Mouse (Mus musculus) stomach, embryonic 15.5 days (tissue): ENCODE data around the gene Mcts2. TPM values are rescaled to one million over a fixed set of nuclear protein-coding genes. Genes with fewer than 3 reads are reported as not detected.
A peak's percentile ranks its signal among the peaks of the same experiment; 100 is the strongest.

Experiments used
- ATAC-seq: fragments of 200-750 bp; cut with Nextera tagmentation; 2 replicates; pipeline ENCODE4 v1.8.0; 2017; ENCODE audit warnings: low read depth, moderate number of reproducible peaks, moderate TSS enrichment; ENCODE audit not compliant: insufficient read depth, low FRiP score
- H3K27ac ChIP-seq: fragments of 300-500 bp; sonication (generic); 2 replicates; pipeline ENCODE4 v1.5.1; 2015; ENCODE audit warnings: mild to moderate bottlenecking, inconsistent platforms
- H3K27me3 ChIP-seq: fragments of 300-500 bp; sonication (generic); replicated peaks from 2 replicates; pipeline ENCODE4 v1.6.1; 2015; ENCODE audit warnings: inconsistent platforms
- H3K36me3 ChIP-seq: fragments of 300-500 bp; sonication (generic); 2 replicates; pipeline ENCODE4 v1.6.1; 2015; ENCODE audit warnings: inconsistent platforms
- H3K4me1 ChIP-seq: fragments of 300-500 bp; sonication (generic); 2 replicates; pipeline ENCODE4 v1.6.1; 2015; ENCODE audit warnings: inconsistent platforms
- H3K4me2 ChIP-seq: fragments of 300-500 bp; sonication (generic); 2 replicates; pipeline ENCODE4 v1.6.1; 2015; ENCODE audit warnings: mild to moderate bottlenecking, inconsistent platforms
- H3K4me3 ChIP-seq: fragments of 300-500 bp; sonication (generic); replicated peaks from 2 replicates; pipeline ENCODE4 v1.5.1; 2015; ENCODE audit warnings: inconsistent platforms
- H3K9ac ChIP-seq: fragments of 300-500 bp; sonication (generic); 2 replicates; pipeline ENCODE4 v1.6.1; 2015; ENCODE audit warnings: inconsistent platforms
- H3K9me3 ChIP-seq: fragments of 300-500 bp; sonication (generic); 2 replicates; pipeline ENCODE4 v1.6.1; 2016; ENCODE audit warnings: inconsistent platforms
- WGBS: fragments of 180-500 bp; shearing (Covaris S2); methylation state at CpG from one replicate; pipeline ENCODE4 v1.1.7; 2015; 5-methylcytosine and 5-hydroxymethylcytosine counted together
- polyA plus RNA-seq: library from polyadenylated mRNA; unstranded; fragments of >200 nt; fragmentation: Nextera tagmentation; extraction: Ambion mirVana; gene quantifications from 2 replicates; pipeline ENCODE4 v1.2.1, GENCODE M21; 2015

The Mcts2 gene
- polyA plus RNA-seq, 1 experiment from 2014 or later, result 26.7 TPM

DNA sequence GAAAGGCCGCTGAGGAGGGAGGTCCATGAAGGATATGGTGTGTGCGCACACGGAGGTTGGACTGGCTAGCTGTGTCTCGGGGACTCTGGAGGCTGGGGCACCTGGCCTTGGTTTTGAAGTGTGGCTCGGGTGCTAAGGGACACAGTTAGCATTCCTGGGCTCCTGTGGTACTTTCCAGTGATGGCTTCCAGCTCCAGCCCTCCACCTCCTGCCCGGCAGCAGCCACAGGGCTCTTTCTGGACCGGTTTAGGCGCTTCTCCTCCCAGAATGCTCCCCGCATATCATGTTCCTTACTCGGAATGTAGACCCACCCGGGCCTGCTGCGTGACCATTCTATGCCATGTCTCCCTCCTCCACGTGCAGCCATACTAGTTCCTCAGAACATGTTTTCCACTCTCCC, 6.9 kb downstream of the Mcts2 start:
- Histone ChIP-seq H3K27ac (peak overlapping the region; percentile 46; the same call in 1 of the 2 replicates), H3K4me3 (no peak overlapping the region; the same call in 1 of the 2 replicates), H3K36me3 (peaks cover 26% of the 10 kb centered on the region), H3K4me1 (peaks cover 8% of the 10 kb centered on the region), H3K27me3 (no peaks in the 10 kb centered on the region), H3K9me3 (no peaks in the 10 kb centered on the region), H3K4me2 (peak overlapping the region; percentile 33), H3K9ac (no peak overlapping the region)
- no peak for ATAC-seq
- WGBS, result 83% methylated on average over 13 of the region's 13 CpGs

DNA sequence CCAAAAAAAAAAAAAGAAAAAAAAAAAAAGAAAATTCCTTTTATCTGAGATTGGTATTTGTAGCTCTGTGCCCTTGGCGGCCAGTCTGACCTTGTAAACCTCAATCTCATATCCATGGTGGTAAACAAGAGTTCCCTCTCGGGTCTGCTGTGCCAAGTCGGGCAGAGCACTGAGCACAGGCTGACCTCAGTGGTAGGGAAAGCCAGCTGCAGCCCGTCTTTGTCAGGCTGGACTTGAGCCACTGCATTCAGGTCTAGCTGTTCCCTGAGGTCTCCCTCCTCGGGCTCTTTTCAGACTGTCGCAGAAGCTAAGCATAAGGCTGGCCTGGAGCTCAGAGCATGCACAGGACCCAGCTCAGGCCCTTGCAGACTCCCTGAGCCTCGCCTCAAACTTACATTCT, 7.9 kb downstream of the Mcts2 start:
- Histone ChIP-seq H3K27ac (no peak overlapping the region), H3K4me1 (peaks cover 8% of the 10 kb centered on the region), H3K4me3 (no peak overlapping the region), H3K4me2 (no peak overlapping the region), H3K27me3 (no peaks in the 10 kb centered on the region), H3K9ac (no peak overlapping the region), H3K36me3 (peaks cover 17% of the 10 kb centered on the region), H3K9me3 (no peaks in the 10 kb centered on the region)
- WGBS, result 57% methylated on average over 7 of the region's 7 CpGs
- no peak for ATAC-seq

DNA sequence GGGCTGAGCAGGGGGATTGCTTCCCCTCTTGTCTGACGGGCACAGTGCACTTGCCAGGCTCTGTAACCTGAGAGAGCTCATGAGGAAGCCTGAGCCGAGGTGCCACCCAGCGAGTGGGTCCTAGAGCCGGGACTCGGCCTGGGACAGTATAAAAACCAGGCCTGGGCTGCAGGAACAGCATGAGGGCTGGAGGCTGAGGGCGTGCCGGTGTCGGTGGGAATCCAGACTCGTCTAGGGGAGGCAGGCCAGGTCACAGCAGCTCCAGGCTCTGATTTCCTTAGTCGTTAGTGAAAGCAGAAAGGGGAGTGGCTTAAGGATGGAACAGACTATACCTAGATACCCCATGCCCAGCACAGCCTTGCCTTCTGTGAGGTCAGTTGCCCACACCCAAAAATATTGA, 9.2 kb downstream of the Mcts2 start:
- Histone ChIP-seq H3K4me3 (no peak overlapping the region), H3K9me3 (no peaks in the 10 kb centered on the region), H3K9ac (no peak overlapping the region), H3K27ac (peak overlapping the region; percentile 70; the same call in 1 of the 2 replicates), H3K36me3 (peaks cover 30% of the 10 kb centered on the region), H3K4me1 (peaks cover 8% of the 10 kb centered on the region), H3K4me2 (no peak overlapping the region), H3K27me3 (no peaks in the 10 kb centered on the region)
- ATAC-seq, result no peak
- WGBS, result 76% methylated on average over 10 of the region's 10 CpGs

DNA sequence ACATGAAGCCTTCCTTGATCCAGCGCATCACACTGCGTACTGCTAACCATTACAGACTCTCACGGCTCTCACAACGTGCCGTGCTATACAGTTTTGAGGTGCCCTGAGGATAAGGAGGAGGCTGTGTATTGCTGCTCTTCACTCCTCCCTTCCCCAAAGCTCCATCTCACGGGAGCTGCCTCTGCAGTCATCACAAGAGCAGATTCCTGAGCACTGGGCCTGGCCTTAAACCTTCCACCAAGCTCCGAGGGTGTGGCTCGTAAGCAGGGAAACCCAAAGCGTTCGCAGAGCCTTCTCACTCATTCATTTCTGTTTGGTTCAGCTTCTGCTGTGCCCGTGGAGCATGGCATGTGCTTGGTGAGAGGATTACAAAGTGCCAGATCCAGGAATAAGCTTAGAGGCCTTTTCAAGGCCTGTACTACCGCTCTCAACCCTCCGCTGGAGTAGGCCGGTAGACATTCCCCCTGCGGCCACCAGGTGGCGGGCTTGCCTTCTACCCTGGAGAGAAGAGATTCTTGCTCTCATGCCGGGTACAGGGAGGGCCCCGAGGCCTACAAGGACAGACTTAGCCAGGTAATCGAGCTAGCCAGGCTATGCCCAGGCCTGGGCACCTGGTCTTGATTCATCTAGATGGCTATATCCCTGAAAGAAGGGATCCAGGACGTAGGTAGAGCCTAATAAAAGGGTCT, 9.8 kb downstream of the Mcts2 start:
- no peak overlapping the region for H3K4me2 ChIP-seq
- H3K4me3 ChIP-seq, result no peak overlapping the region
- H3K9me3 ChIP-seq, result no peaks in the 10 kb centered on the region
- WGBS, result 40% methylated on average over 20 of the region's 20 CpGs
- peak overlapping the region; percentile 24; the same call in 1 of the 2 replicates for H3K9ac ChIP-seq
- H3K4me1 ChIP-seq, result peaks cover 8% of the 10 kb centered on the region
- H3K27ac ChIP-seq, result peak overlapping the region; percentile 70
- peak; percentile 37 for ATAC-seq
- no peaks in the 10 kb centered on the region for H3K27me3 ChIP-seq
- peaks cover 36% of the 10 kb centered on the region for H3K36me3 ChIP-seq

DNA sequence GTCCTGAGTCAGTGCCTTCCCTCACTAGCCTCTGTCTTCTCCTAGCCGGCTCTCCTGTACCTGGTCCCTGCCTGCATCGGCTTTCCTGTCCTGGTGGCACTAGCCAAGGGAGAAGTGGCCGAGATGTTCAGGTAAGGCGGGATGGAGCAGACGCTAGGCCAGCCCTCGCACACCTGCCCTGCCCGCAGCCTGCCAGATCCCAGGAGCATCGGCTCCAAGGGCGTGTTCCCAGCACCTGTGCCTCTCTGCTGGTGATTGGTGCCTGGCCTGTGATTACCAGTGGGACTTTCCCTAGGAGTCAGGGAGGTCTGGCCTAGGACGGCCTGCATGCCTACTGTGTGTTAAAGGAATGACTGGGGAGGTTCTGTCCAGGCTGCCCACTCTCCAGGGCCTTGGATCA, 13.3 kb downstream of the Mcts2 start:
- ATAC-seq, result peak; percentile 7; the same call in 1 of the 2 replicates
- no peak overlapping the region for H3K4me2 ChIP-seq
- H3K4me1 ChIP-seq, result peaks cover 8% of the 10 kb centered on the region
- 0 out of 2 replicates have a peak overlapping the region, but pooled peaks have one; percentile 18 for H3K27ac ChIP-seq
- no peaks in the 10 kb centered on the region for H3K27me3 ChIP-seq
- no peaks in the 10 kb centered on the region for H3K9me3 ChIP-seq
- H3K4me3 ChIP-seq, result no peak overlapping the region
- peaks cover 57% of the 10 kb centered on the region for H3K36me3 ChIP-seq
- 88% methylated on average over 10 of the region's 10 CpGs for WGBS
- H3K9ac ChIP-seq, result no peak overlapping the region

DNA sequence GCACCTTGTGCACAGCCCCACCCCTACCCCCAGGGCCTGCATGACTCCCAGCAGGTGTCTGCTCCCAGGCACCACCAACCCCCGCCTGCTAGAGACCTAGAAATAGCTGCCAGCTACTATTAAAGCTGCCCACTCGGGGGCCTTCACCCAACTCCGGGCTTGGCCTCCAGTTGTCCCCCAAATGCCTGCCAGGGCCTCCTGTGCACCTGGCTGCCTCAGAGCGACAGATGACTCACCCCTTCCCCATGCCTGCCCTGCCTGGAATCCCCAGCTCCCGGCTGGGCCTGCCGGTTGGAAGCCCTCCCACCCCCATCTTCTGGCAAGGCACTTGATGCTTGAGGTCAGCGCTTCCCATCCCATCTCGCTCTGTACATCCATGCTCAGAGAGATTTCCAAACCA, 13.9 kb downstream of the Mcts2 start:
- Histone ChIP-seq H3K4me1 (peaks cover 9% of the 10 kb centered on the region), H3K9me3 (no peaks in the 10 kb centered on the region), H3K4me2 (no peak overlapping the region), H3K36me3 (peaks cover 55% of the 10 kb centered on the region), H3K4me3 (no peak overlapping the region), H3K27me3 (no peaks in the 10 kb centered on the region), H3K9ac (no peak overlapping the region), H3K27ac (no peak overlapping the region)
- 86% methylated on average over 8 of the region's 8 CpGs for WGBS
- ATAC-seq, result no peak

DNA sequence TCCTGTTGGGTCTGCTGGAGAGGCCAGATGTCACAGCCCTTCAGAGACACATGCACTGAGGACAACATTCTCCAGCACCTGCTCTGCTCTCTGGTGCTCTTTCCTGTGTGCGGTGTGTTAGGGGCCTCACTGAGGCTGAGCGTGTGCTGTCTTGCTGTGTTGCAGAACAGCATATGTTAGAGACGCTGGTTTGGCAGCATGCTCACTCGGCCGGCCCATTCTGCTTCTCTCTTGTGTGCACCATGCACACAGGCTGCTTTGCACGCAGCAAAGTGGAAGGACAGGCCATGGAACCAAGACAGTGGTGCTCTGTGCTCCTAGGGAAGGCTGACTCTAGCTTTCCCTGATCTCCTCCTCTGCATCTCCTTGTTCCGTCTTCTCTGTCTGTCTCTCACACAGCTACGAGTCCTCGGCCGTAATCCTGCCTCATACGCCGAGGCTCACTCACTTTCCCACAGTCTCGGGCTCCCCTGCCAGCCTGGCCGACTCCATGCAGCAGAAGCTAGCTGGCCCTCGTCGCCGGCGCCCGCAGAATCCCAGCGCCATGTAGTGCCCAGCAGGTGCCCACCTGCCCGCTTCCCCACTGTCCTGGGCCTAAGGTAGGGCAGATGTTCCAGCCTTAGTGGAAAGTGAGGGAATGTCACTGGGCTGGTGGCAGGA, 16.9 kb downstream of the Mcts2 start:
- no peaks in the 10 kb centered on the region for H3K9me3 ChIP-seq
- no peak overlapping the region for H3K4me3 ChIP-seq
- 90% methylated on average over 21 of the region's 21 CpGs for WGBS
- no peak overlapping the region for H3K27ac ChIP-seq
- H3K9ac ChIP-seq, result no peak overlapping the region
- peaks cover 30% of the 10 kb centered on the region for H3K4me1 ChIP-seq
- ATAC-seq, result no peak
- H3K4me2 ChIP-seq, result no peak overlapping the region
- no peaks in the 10 kb centered on the region for H3K27me3 ChIP-seq
- peaks cover 45% of the 10 kb centered on the region for H3K36me3 ChIP-seq

DNA sequence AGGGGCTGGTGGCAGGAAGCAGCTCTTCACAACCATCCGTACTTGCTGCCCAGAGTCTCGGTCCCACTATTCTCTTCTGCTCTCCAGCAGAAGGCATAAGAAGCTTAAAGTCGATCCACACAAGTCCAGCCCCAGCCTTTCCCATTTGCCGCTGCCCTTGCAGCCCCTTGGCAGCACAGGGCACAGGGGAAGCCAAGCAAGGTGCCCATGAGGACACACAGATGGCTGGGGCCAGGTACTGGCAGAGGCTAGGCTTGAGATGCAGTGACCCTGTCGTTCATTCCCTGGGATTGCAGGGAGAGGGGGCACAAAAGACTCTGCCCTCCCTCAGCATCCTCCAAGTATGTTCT, 17.4 kb downstream of the Mcts2 start:
- no peaks in the 10 kb centered on the region for H3K27me3 ChIP-seq
- H3K9ac ChIP-seq, result no peak overlapping the region
- H3K27ac ChIP-seq, result no peak overlapping the region
- peaks cover 30% of the 10 kb centered on the region for H3K4me1 ChIP-seq
- H3K36me3 ChIP-seq, result peaks cover 45% of the 10 kb centered on the region
- ATAC-seq, result no peak
- no peak overlapping the region for H3K4me2 ChIP-seq
- H3K4me3 ChIP-seq, result no peak overlapping the region
- no peaks in the 10 kb centered on the region for H3K9me3 ChIP-seq
- WGBS, result 88% methylated on average over 5 of the region's 5 CpGs

DNA sequence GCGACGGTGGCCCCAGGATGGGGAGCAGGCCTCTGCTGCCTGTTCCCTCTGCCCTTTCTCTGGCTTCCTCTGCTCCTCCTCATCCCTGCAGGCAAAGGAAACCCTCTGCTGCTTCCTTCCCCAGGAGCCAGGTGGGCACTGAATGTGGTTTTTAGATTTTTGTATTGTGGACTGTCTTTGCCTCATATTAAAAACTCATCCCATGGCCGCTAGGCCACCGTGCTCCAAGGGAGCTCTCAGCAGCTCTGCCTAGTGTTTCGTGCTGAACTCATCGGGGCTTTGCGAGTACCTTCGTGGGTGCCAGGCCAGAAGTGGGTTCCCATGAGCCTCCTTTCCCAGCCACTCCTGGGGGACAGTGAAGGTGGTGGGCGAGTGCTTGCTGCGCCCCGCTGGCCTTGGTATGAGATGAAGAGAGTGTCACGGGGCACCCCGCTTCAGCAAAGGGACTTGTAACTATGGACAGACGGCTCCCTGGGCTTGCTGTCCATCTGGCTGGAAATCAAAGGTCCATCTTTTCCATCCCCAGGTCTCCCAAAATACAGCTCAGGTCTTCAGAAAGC, 18.1 kb downstream of the Mcts2 start:
- H3K4me3 ChIP-seq, result no peak overlapping the region
- 90% methylated on average over 14 of the region's 14 CpGs for WGBS
- ATAC-seq, result no peak
- no peak overlapping the region for H3K9ac ChIP-seq
- H3K4me1 ChIP-seq, result peaks cover 30% of the 10 kb centered on the region
- H3K27me3 ChIP-seq, result no peaks in the 10 kb centered on the region
- H3K9me3 ChIP-seq, result no peaks in the 10 kb centered on the region
- no peak overlapping the region for H3K4me2 ChIP-seq
- H3K27ac ChIP-seq, result 0 out of 2 replicates have a peak overlapping the region, but pooled peaks have one; percentile 93
- peaks cover 43% of the 10 kb centered on the region for H3K36me3 ChIP-seq

DNA sequence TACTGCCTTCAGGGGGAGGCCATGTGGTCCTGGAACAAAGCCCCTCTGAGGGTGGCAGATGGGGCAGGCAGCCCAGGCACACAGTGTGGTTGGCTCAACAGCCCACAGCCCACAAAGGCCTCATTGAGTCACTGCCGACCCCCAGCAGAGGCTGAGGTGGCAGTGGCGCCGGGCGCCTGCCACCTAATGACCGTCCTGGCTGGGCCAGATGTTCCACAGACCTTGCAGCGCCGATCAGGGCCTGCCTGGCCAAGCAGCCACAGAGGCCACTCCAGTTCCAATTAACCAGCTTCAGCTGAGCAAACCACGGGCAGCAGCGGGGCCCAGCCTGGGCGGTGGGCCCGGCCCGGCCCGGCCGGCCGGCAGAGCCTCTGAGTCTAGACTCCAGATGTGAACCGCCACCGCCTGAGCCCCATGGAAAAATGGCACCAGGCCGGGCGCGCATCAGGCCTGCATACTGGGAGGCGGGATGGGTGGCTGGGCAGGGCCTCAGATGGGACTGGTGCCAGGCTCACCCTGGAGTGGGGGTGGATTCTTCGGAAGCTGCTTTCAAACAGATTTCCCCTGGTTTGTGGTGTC, 19.2 kb downstream of the Mcts2 start:
- Histone ChIP-seq H3K36me3 (peaks cover 31% of the 10 kb centered on the region), H3K4me1 (peaks cover 30% of the 10 kb centered on the region), H3K9me3 (no peaks in the 10 kb centered on the region), H3K4me3 (no peak overlapping the region), H3K4me2 (no peak overlapping the region), H3K9ac (0 out of 2 replicates have a peak overlapping the region, but pooled peaks have one; percentile 1), H3K27ac (peak overlapping the region; percentile 93), H3K27me3 (no peaks in the 10 kb centered on the region)
- 72% methylated on average over 21 of the region's 22 CpGs for WGBS
- no peak for ATAC-seq

DNA sequence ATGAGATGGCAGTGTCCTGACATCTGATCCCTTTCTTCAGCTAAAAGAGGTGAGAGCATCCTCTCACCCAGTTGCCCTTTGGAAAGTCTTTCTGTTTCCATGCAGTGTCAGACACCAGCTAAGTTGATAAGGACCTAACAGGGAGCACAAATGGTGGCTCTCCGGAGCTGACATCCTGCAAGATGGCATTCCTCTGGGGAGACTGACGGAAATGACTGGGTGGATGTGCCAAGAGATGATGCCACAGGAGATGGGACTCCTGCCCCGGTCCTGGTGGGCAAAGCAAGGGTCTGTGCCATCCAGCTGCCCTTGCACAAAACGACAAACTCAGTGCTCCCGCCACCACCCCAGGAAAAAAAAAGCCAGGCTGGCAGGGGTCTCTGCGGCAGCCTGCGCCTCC, 20.4 kb downstream of the Mcts2 start:
- ATAC-seq, result no peak
- 22% methylated on average over 6 of the region's 7 CpGs for WGBS
- peak overlapping the region; percentile 93 for H3K27ac ChIP-seq
- peaks cover 21% of the 10 kb centered on the region for H3K36me3 ChIP-seq
- H3K9ac ChIP-seq, result peak overlapping the region; percentile 32; the same call in 1 of the 2 replicates
- no peaks in the 10 kb centered on the region for H3K27me3 ChIP-seq
- H3K4me1 ChIP-seq, result peaks cover 30% of the 10 kb centered on the region
- peak overlapping the region; percentile 67 for H3K4me2 ChIP-seq
- peak overlapping the region; percentile 43 for H3K4me3 ChIP-seq
- H3K9me3 ChIP-seq, result no peaks in the 10 kb centered on the region

DNA sequence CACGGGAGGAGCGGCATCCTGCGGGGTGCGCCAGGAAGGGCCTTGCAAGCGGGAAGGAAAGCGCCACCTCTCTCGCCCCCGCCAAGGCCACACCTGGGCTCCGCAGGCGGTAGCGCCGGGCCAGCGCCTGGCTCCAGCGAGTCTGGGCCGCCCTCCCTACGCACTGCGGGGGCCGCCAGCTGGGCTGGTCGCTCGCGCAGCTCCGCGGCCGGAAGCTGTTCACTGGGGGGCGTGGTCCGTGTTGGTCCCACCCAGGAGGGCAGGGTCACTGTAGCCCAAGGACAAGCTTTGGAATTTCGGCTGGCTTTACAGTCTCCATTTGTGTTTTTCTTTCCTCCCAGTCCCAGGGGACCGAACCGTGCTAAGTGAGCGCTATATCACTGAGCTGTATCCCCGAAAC, 20.8 kb downstream of the Mcts2 start:
- 9% methylated on average over 30 of the region's 31 CpGs for WGBS
- Histone ChIP-seq H3K4me3 (peak overlapping the region; percentile 43), H3K4me1 (peaks cover 30% of the 10 kb centered on the region), H3K9me3 (no peaks in the 10 kb centered on the region), H3K4me2 (peak overlapping the region; percentile 67), H3K27me3 (no peaks in the 10 kb centered on the region), H3K27ac (peak overlapping the region; percentile 93), H3K9ac (peak overlapping the region; percentile 32; the same call in 1 of the 2 replicates), H3K36me3 (peaks cover 19% of the 10 kb centered on the region)
- peak; percentile 94 for ATAC-seq
